Mouse (Mus musculus): Measurements from ENCODE around the gene S1pr5. TPM values are rescaled to one million over a fixed set of nuclear protein-coding genes. Genes with fewer than 3 reads are reported as not detected.
"Not testable (repeated sequence)": the region's sequence is repeated elsewhere in the genome, so short reads cannot be mapped to it uniquely, and the experiment has no call there.

S1pr5 gene
- total and polyA plus RNA-seq, 3 experiments: 0.04 to 0.08 TPM; not detected in 1

DNA sequence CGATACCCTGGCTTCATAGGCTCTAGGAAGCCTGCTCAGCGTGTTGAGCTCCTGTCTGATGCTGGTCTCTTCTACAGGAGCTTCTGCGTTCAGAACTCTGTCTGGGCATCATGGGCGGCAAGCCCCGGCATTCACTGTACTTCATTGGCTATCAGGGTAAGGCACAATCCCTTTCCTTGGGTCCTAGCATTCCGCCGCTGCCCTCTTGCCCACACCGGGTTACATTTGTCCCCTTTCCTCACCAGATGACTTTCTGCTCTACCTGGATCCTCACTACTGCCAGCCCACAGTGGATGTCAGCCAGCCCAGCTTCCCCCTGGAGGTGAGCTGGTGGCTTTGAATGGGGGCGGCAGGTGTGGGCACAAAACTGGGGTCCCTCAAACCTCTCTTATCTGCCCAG lies 24.1 kb upstream of the S1pr5 start:
- Histone ChIP-seq H3K36me3 (ENCODE audit: control insufficient read depth in 1 of 2, insufficient read depth in 2 of 2, low read length in 2 of 2) (peaks cover 0 to 58% of the 10 kb centered on the region in 2 experiments; a peak in 2 of 4 replicates), H3K9me3 (replicated peaks; ENCODE audit: insufficient read depth, low read length) (no peaks in the 10 kb centered on the region), H3K27me3 (ENCODE audit: control insufficient read depth in 1 of 2, insufficient read depth in 2 of 2, low read length in 2 of 2) (no peaks in the 10 kb centered on the region), H3K9ac (ENCODE audit: control insufficient read depth, low read depth, low read length, poor library complexity, severe bottlenecking) (no peak overlapping the region), H3K79me2 (ENCODE audit: control insufficient read depth, insufficient read depth, low read length, poor library complexity) (peaks cover 1% of the 10 kb centered on the region; the same call in 1 of the 2 replicates), H3K4me1 (ENCODE audit: control insufficient read depth in 1 of 2, insufficient read depth in 2 of 2, low read length in 2 of 2) (no peaks in the 10 kb centered on the region), H3K4me3 (ENCODE audit: control insufficient read depth in 1 of 2, insufficient read depth in 1 of 2, low read depth in 2 of 2, low read length in 2 of 2) (no peak overlapping the region), H3K27ac (ENCODE audit: control insufficient read depth, low read depth, low read length) (no peak overlapping the region)
- peak; percentile 43 for DNase-seq (ENCODE audit: low read depth, low spot score)
- TF ChIP-seq MYC (IDR thresholded peaks at IDR 0.05; ENCODE audit: low read depth, low read length): no peak
- peak in 1 of 2 experiments; percentile 55; a peak in 1 of 4 replicates for TF ChIP-seq POLR2A (IDR thresholded peaks at IDR 0.05; ENCODE audit: control insufficient read depth in 1 of 2, insufficient read depth in 1 of 2, low read depth in 1 of 2, low read length in 2 of 2, poor library complexity in 1 of 2)
- 0 out of 2 replicates have a peak, but pooled peaks have one; percentile 20 for TF ChIP-seq ZMIZ1 (IDR thresholded peaks at IDR 0.05; ENCODE audit: low read depth, low read length)
- TF ChIP-seq MAX (IDR thresholded peaks at IDR 0.05; ENCODE audit: low read length): no peak
- no peak for TF ChIP-seq USF1 (IDR thresholded peaks at IDR 0.05; ENCODE audit: low read depth, low read length)

DNA sequence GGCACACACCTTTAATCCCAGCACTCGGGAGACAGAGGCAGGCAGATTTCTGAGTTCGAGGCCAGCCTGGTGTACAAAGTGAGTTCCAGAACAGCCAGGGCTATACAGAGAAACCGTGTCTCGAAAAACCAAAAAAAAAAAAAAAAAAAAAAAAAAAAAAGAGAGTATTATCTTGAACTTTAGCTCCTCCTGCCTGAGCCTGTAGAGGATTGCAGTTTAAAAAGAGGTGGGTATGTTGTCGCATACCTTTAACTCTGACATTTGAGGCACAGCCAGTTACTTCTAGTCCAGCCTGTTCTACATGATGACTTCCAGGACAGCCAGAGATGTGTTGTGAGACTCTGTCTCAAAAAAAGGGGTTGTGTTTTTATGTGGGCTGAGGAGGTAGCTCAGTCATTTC lies 21.3 kb upstream of the S1pr5 start:
- H3K36me3 ChIP-seq (ENCODE audit: control insufficient read depth in 1 of 2, insufficient read depth in 2 of 2, low read length in 2 of 2): peaks cover 12 to 38% of the 10 kb centered on the region in 2 experiments
- peak; percentile 56 for DNase-seq (ENCODE audit: low read depth, low spot score)
- H3K9me3 ChIP-seq (replicated peaks; ENCODE audit: insufficient read depth, low read length): not testable (repeated sequence)

DNA sequence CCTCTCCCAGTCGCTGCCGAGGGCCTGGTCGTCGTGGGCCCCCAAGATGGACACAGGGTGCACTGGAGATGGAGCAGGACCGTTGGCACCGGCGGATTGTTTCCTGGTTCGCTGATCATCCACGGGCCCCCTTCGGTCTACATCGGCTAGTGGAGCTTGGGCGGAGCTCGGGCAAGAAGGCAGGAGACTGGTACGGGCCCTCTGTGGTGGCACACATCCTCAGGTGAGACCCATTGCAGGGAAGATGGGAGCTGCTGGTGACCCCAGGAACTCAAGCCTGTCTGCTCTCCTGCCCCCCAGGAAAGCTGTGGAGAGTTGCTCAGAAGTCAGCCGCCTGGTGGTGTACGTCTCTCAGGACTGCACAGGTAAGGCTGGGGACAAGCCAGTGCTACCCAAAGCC lies 20.1 kb upstream of the S1pr5 start:
- H3K36me3 ChIP-seq (ENCODE audit: control insufficient read depth in 1 of 2, insufficient read depth in 2 of 2, low read length in 2 of 2): peaks cover 17 to 29% of the 10 kb centered on the region in 2 experiments
- DNase-seq (ENCODE audit: low read depth, low spot score): no peak
- H3K9ac ChIP-seq (ENCODE audit: control insufficient read depth, low read depth, low read length, poor library complexity, severe bottlenecking): no peak overlapping the region
- peaks cover 8 to 18% of the 10 kb centered on the region in 2 experiments for H3K4me1 ChIP-seq (ENCODE audit: control insufficient read depth in 1 of 2, insufficient read depth in 2 of 2, low read length in 2 of 2)
- H3K4me3 ChIP-seq (ENCODE audit: control insufficient read depth in 1 of 2, insufficient read depth in 1 of 2, low read depth in 2 of 2, low read length in 2 of 2): no peak overlapping the region
- no peak overlapping the region for H3K27ac ChIP-seq (ENCODE audit: control insufficient read depth, low read depth, low read length)
- no peaks in the 10 kb centered on the region for H3K27me3 ChIP-seq (ENCODE audit: control insufficient read depth in 1 of 2, insufficient read depth in 2 of 2, low read length in 2 of 2)
- peaks cover 22% of the 10 kb centered on the region for H3K79me2 ChIP-seq (ENCODE audit: control insufficient read depth, insufficient read depth, low read length, poor library complexity)
- TF ChIP-seq NELFE (IDR thresholded peaks at IDR 0.05; ENCODE audit: low read depth, low read length) (no peak), MYB (IDR thresholded peaks at IDR 0.05; ENCODE audit: low read depth, low read length) (no peak), USF1 (IDR thresholded peaks at IDR 0.05; ENCODE audit: low read depth, low read length) (no peak)
- H3K9me3 ChIP-seq (replicated peaks; ENCODE audit: insufficient read depth, low read length): no peaks in the 10 kb centered on the region

More for the DNA sequence above, 21.3 kb upstream of the S1pr5 start:
- not testable (repeated sequence) for H3K4me3 ChIP-seq (ENCODE audit: control insufficient read depth in 1 of 2, insufficient read depth in 1 of 2, low read depth in 2 of 2, low read length in 2 of 2); H3K27ac ChIP-seq (ENCODE audit: control insufficient read depth, low read depth, low read length); H3K27me3 ChIP-seq (ENCODE audit: control insufficient read depth in 1 of 2, insufficient read depth in 2 of 2, low read length in 2 of 2); H3K9ac ChIP-seq (ENCODE audit: control insufficient read depth, low read depth, low read length, poor library complexity, severe bottlenecking)
- TF ChIP-seq ZMIZ1 (IDR thresholded peaks at IDR 0.05; ENCODE audit: low read depth, low read length) (0 out of 2 replicates have a peak, but pooled peaks have one; percentile 2), RAD21 (IDR thresholded peaks at IDR 0.05; ENCODE audit: low read depth, low read length) (peak; percentile 18), SMC3 (IDR thresholded peaks at IDR 0.05; ENCODE audit: low read depth, low read length) (peak; percentile 28), ZNF384 (IDR thresholded peaks at IDR 0.05; ENCODE audit: low read depth, low read length) (peak; percentile 94), CTCF (IDR thresholded peaks at IDR 0.05 in 2 of 3, conservative IDR thresholded peaks at IDR 0.05 in 1 of 3; ENCODE audit: control insufficient read depth in 1 of 3, insufficient read depth in 1 of 3, low read depth in 2 of 3, low read length in 3 of 3, poor library complexity in 1 of 3, severe bottlenecking in 1 of 3) (peak in 1 of 3 experiments; percentile 41; a peak in 2 of 6 replicates)
- Histone ChIP-seq H3K4me1 (ENCODE audit: control insufficient read depth in 1 of 2, insufficient read depth in 2 of 2, low read length in 2 of 2) (peaks cover 8 to 14% of the 10 kb centered on the region in 2 experiments; a peak in 3 of 4 replicates), H3K79me2 (ENCODE audit: control insufficient read depth, insufficient read depth, low read length, poor library complexity) (peaks cover 22% of the 10 kb centered on the region)

Data from MEL (cell line).